Mouse (Mus musculus) c-Kit-positive CD71-negative TER-119-negative erythroid progenitor cells, embryonic 14.5 days (primary cell): ENCODE data around the gene Ints12.

ENCODE experiments used
- DNase-seq: peaks from one replicate; pipeline ENCODE4 v3.0.0-alpha.2; 2013; ENCODE audit warnings: low read depth

Gene Ints12

GRCm38 (mm10) chr3:133144511-133145147 is 53.0 kb downstream of the Ints12 start:
- no peak for DNase-seq

- DNase-seq, result no peak
These were observed 60.0 kb downstream of the Ints12 start for GRCm38 (mm10) chr3:133151629-133152028.

- no peak for DNase-seq
These were observed 61.2 kb downstream of the Ints12 start for GRCm38 (mm10) chr3:133152831-133153230.

- no peak for DNase-seq
These were observed 62.0 kb downstream of the Ints12 start for GRCm38 (mm10) chr3:133153629-133154028.

- no peak for DNase-seq
These were observed 63.0 kb downstream of the Ints12 start for GRCm38 (mm10) chr3:133154683-133155082.

- DNase-seq, result no peak
These were observed 66.6 kb downstream of the Ints12 start for GRCm38 (mm10) chr3:133158260-133158659.
